Mouse (Mus musculus): ENCODE measurements around the gene Gm36864. TPM values are rescaled to one million over a fixed set of nuclear protein-coding genes. Genes with fewer than 3 reads are reported as not detected.
A peak's percentile ranks its signal among the peaks of the same experiment; 100 is the strongest.

The Gm36864 gene
- polyA plus RNA-seq, 1 experiment, result not detected

- Histone ChIP-seq H3K27ac (ENCODE audit: control insufficient read depth, insufficient read depth, low read length) (no peak overlapping the region), H3K4me3 (ENCODE audit: control insufficient read depth, insufficient read depth, low read length) (no peak overlapping the region), H3K27me3 (ENCODE audit: control insufficient read depth, insufficient read depth, low read length) (no peaks in the 10 kb centered on the region), H3K36me3 (ENCODE audit: control insufficient read depth, insufficient read depth, low read length) (peaks cover 14% of the 10 kb centered on the region; the same call in 1 of the 2 replicates), H3K4me1 (replicated peaks; ENCODE audit: control insufficient read depth, insufficient read depth, low read length) (no peaks in the 10 kb centered on the region)
- no peak for DNase-seq
- WGBS, result 92% methylated on average over 15 of the region's 15 CpGs
- no peak for TF ChIP-seq POLR2A (IDR thresholded peaks at IDR 0.05; ENCODE audit: control insufficient read depth, extremely low read depth, insufficient read depth, low read length, poor library complexity)
- no peak for TF ChIP-seq CTCF (IDR thresholded peaks at IDR 0.05; ENCODE audit: borderline replicate concordance, control insufficient read depth, extremely low read depth, insufficient read depth, low read length, poor library complexity)
These were observed 17.1 kb downstream of the Gm36864 start for GRCm38 (mm10) chr7:44253023-44253616.

GRCm38 (mm10) chr7:44254930-44255329 lies 19.0 kb downstream of the Gm36864 start:
- Histone ChIP-seq H3K36me3 (ENCODE audit: control insufficient read depth, insufficient read depth, low read length) (peaks cover 10% of the 10 kb centered on the region; the same call in 1 of the 2 replicates), H3K27ac (ENCODE audit: control insufficient read depth, insufficient read depth, low read length) (no peak overlapping the region), H3K4me3 (ENCODE audit: control insufficient read depth, insufficient read depth, low read length) (no peak overlapping the region), H3K4me1 (replicated peaks; ENCODE audit: control insufficient read depth, insufficient read depth, low read length) (no peaks in the 10 kb centered on the region), H3K27me3 (ENCODE audit: control insufficient read depth, insufficient read depth, low read length) (no peaks in the 10 kb centered on the region)
- TF ChIP-seq CTCF (IDR thresholded peaks at IDR 0.05; ENCODE audit: borderline replicate concordance, control insufficient read depth, extremely low read depth, insufficient read depth, low read length, poor library complexity) (no peak), POLR2A (IDR thresholded peaks at IDR 0.05; ENCODE audit: control insufficient read depth, extremely low read depth, insufficient read depth, low read length, poor library complexity) (no peak)
- WGBS, result 86% methylated on average over 6 of the region's 6 CpGs
- no peak for DNase-seq

GRCm38 (mm10) chr7:44257278-44257677 lies 21.3 kb downstream of the Gm36864 start, which contains the start of gene Acp4:
TSS of gene Acp4 (minus strand) at chr7:44257378.
- 89% methylated on average over 4 of the region's 4 CpGs for WGBS
- no peak for TF ChIP-seq POLR2A (IDR thresholded peaks at IDR 0.05; ENCODE audit: control insufficient read depth, extremely low read depth, insufficient read depth, low read length, poor library complexity)
- Histone ChIP-seq H3K27ac (ENCODE audit: control insufficient read depth, insufficient read depth, low read length) (no peak within 1 kb of the TSS), H3K4me1 (replicated peaks; ENCODE audit: control insufficient read depth, insufficient read depth, low read length) (no peaks in the 10 kb centered on the region), H3K36me3 (ENCODE audit: control insufficient read depth, insufficient read depth, low read length) (peaks cover 4% of the 10 kb centered on the region; the same call in 1 of the 2 replicates), H3K27me3 (ENCODE audit: control insufficient read depth, insufficient read depth, low read length) (no peaks in the 10 kb centered on the region), H3K4me3 (ENCODE audit: control insufficient read depth, insufficient read depth, low read length) (no peak within 1 kb of the TSS)
- no peak for DNase-seq

GRCm38 (mm10) chr7:44260410-44260809 lies 24.4 kb downstream of the Gm36864 start:
- Histone ChIP-seq H3K4me3 (ENCODE audit: control insufficient read depth, insufficient read depth, low read length) (no peak overlapping the region), H3K4me1 (replicated peaks; ENCODE audit: control insufficient read depth, insufficient read depth, low read length) (peaks cover 6% of the 10 kb centered on the region), H3K36me3 (ENCODE audit: control insufficient read depth, insufficient read depth, low read length) (no peaks in the 10 kb centered on the region), H3K27me3 (ENCODE audit: control insufficient read depth, insufficient read depth, low read length) (no peaks in the 10 kb centered on the region), H3K27ac (ENCODE audit: control insufficient read depth, insufficient read depth, low read length) (no peak overlapping the region)
- 89% methylated on average over 6 of the region's 6 CpGs for WGBS
- DNase-seq, result no peak
- no peak for TF ChIP-seq POLR2A (IDR thresholded peaks at IDR 0.05; ENCODE audit: control insufficient read depth, extremely low read depth, insufficient read depth, low read length, poor library complexity)
- no peak for TF ChIP-seq CTCF (IDR thresholded peaks at IDR 0.05; ENCODE audit: borderline replicate concordance, control insufficient read depth, extremely low read depth, insufficient read depth, low read length, poor library complexity)

GRCm38 (mm10) chr7:44261147-44261546 lies 25.2 kb downstream of the Gm36864 start, which contains the start of gene Gm15517:
TSS of gene Gm15517 (plus strand) at chr7:44261447.
- Histone ChIP-seq H3K27me3 (ENCODE audit: control insufficient read depth, insufficient read depth, low read length) (no peaks in the 10 kb centered on the region), H3K4me1 (replicated peaks; ENCODE audit: control insufficient read depth, insufficient read depth, low read length) (peaks cover 6% of the 10 kb centered on the region), H3K27ac (ENCODE audit: control insufficient read depth, insufficient read depth, low read length) (no peak within 1 kb of the TSS), H3K36me3 (ENCODE audit: control insufficient read depth, insufficient read depth, low read length) (no peaks in the 10 kb centered on the region), H3K4me3 (ENCODE audit: control insufficient read depth, insufficient read depth, low read length) (no peak within 1 kb of the TSS)
- DNase-seq, result no peak
- TF ChIP-seq CTCF (IDR thresholded peaks at IDR 0.05; ENCODE audit: borderline replicate concordance, control insufficient read depth, extremely low read depth, insufficient read depth, low read length, poor library complexity) (no peak), POLR2A (IDR thresholded peaks at IDR 0.05; ENCODE audit: control insufficient read depth, extremely low read depth, insufficient read depth, low read length, poor library complexity) (no peak)
- WGBS, result 44% methylated on average over 5 of the region's 5 CpGs

GRCm38 (mm10) chr7:44262791-44263643 lies 27.0 kb downstream of the Gm36864 start:
- peaks cover 6% of the 10 kb centered on the region for H3K4me1 ChIP-seq (replicated peaks; ENCODE audit: control insufficient read depth, insufficient read depth, low read length)
- TF ChIP-seq POLR2A (IDR thresholded peaks at IDR 0.05; ENCODE audit: control insufficient read depth, extremely low read depth, insufficient read depth, low read length, poor library complexity) (0 out of 2 replicates have a peak, but pooled peaks have one; percentile 24), CTCF (IDR thresholded peaks at IDR 0.05; ENCODE audit: borderline replicate concordance, control insufficient read depth, extremely low read depth, insufficient read depth, low read length, poor library complexity) (peak; percentile 58; the same call in 1 of the 2 replicates)
- no peak overlapping the region for H3K27ac ChIP-seq (ENCODE audit: control insufficient read depth, insufficient read depth, low read length)
- H3K4me3 ChIP-seq (ENCODE audit: control insufficient read depth, insufficient read depth, low read length), result peak overlapping the region; percentile 36
- H3K36me3 ChIP-seq (ENCODE audit: control insufficient read depth, insufficient read depth, low read length), result no peaks in the 10 kb centered on the region
- H3K27me3 ChIP-seq (ENCODE audit: control insufficient read depth, insufficient read depth, low read length), result no peaks in the 10 kb centered on the region
- 1% methylated on average over 34 of the region's 34 CpGs for WGBS
- DNase-seq, result peak; percentile 94

Data from thymus, adult 2 months (tissue).